Mouse (Mus musculus) right cerebral cortex, postnatal 10 days (tissue): ENCODE results near the gene Tspan5.

Experiments
- DNase-seq, 2 experiments: peaks; one replicate each; pipeline ENCODE4 v3.0.0; 2021; ENCODE audit warnings: low spot score in 2 of 2

The Tspan5 gene

DNA sequence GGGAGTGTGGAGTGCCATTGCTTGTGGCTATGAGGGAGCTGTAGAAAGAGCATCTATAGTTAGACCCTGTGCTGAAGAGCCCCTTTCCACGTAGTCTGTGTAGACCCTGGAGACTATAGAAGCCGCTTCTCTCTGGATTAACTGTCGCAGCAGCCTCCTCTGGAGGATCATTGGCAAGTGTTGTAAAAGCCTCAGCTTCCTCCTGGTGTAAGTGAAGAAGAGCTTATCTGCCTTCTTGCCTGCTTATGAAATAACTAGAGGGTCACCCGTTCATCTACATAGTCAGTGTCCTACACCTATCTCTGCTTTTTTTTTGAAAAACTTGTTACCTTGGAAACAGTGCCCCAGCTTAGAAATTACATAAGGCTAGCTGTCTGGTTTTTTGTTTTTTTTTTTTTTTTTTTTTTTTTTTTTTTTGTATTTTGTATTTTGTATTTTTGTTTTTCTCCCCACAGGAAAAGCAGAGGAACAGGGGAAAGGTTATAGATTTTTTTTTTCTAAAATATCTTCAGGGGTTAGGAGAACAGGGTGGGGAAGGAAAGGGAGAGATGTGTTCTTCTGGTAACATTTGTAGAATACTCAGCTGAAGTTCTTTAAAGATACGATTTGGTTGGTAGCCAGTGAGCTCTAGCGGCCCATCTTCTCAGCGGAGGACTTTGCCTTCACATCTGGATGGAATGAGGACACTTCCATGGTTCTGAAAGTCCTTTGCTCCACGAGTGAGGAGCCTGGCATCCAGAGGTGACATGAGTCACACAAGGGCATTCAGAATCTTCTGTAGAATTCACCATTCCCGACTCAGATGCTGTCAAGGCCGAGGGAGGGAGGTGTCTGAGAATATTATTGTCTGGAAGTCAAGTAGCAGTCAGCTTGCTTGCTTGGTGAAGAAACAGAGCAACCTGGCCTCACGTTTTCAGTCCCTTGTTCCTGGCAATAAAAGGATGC, 62.4 kb downstream of the Tspan5 start:
- no peak for DNase-seq

DNA sequence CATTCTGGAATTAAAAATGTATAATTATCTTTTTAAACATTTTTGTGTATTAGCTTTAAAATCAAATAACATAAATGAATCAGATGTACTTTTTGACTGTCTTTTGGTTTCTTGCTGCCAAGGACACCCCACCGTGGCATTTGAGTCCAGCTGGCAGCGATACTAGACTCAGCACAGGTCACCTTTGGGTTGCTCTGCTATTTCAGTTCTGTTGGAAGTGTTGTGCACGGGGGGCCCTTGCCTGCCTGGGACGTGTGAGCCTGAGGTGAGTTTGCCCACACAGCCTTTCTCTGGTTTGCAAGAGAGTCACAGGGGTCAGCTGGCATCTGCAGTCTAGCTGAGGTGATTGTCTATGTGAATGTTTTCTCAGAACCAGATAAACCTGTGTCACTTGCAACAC, 65.8 kb downstream of the Tspan5 start:
- no peak for DNase-seq

DNA sequence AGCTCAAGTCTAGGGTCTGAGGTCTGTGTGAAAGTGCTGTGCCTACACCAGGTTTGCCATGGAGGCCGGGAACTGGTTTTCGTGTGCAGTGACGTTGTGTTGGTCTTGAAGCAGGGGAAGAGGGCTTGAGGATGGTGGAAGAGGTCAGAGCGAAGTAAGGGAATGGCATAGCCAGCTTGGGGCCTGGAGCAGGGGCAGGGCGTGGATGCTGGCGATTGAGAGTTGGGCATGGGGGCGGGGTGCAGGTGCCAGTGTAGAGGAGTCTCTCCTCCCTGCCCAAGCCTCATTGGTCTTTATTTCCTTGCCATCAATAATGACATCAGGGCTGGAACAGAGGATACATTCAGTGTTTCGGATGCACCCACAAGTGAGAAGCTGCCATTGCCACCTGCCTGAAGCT, 67.5 kb downstream of the Tspan5 start:
- no peak for DNase-seq

DNA sequence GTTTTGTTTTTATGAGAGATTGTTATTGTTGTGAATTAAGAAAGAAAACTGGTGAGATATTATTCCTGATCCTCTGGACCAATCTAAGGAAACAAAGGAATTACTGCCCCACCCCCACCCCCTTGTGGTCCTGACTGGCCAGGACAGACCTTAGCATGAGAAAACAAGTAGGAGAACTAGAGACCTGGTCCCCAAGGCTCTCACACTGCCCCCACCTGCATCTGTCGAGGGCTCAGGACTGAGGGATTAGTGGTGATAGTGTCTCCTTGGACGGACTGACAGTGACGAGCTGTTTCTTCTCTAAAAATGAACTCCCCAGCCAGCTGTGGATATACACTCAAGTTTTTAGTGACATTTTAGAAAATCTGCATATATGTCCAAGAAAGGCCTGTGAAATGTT, 70.6 kb downstream of the Tspan5 start:
- DNase-seq: no peak

DNA sequence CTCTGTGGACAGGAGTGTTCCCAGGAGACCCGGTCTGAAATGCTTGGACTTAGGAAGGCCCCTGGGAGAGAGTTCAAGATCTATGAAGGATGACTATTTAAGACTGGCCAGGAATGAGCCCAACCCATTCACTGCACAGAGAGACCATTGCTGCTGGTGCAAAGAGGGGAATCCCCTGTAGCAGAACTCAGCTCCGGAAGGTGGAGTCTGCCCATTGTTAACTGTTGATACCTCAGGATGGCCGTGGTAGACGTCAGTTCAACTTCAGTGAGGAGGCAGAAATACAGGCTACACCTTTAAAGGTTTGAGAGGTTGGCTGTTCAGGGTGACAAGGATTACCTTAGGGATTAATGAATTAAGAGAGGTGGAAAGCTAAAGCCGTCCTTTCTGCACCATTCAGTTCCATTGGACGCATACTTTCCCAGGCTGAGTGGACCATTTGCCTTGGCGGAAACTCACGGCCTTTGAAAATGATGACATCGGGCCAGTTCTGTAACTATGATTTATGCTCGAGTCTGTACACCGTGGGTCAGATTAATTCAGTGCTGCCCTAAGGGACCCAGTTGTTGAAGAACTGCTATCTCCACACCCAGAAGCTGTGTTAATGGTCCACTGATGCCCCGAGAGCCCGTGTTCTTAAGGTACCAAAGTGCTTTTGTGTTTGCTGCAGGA, 71.3 kb downstream of the Tspan5 start:
- DNase-seq: no peak

DNA sequence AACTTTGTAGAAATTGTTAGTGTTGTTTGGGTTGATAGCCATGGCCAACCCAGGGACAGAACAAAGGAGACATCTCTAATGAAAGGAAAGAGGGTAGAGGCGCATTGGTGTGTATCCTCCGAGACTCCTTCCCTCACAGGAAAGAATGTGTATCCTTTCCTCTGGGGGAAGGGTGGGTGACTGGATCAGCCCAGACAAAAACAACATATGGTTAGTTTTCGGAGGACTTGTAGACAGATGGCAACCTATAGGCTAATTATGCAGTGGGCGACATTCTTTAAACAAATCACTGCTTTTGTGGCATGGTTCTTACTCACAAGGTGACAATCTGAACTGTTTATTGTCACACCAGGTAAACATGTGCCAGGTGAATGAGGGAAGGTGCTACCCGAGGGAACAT, 72.5 kb downstream of the Tspan5 start:
- no peak for DNase-seq

DNA sequence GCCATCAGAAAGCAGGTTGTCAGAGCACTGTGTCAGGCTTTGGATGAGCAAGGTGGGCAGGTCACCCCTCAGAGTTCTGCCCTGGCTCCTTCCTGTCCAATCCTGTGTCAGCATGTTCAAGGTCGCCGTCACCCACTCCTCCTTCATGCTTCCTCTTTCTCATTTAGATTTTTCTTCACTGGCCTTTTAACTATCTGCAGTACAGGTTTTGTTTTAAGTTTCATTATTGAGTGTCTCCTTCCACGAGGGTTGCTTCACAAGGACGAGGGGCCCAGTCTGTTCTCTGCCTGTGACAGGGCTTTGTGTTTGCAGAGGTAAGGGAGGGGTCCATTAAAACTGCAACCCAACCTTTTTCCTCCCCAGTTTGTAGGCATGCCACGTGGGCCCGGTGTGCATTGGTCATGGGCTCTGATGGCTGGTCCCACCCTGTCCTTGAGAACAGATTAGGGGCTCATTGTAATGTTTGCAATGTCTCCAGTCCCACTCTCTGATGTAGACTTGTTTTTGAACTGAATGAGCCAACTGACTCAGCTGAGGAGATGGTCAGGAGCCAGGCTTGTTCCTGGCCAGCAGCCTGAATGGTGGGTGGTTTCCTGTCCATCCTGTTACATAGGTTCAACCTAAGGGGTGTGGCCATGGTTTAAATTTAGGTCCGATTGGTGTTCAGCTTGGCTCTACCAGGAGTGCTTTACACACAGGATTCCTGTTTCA, 73.3 kb downstream of the Tspan5 start:
- DNase-seq: no peak

DNA sequence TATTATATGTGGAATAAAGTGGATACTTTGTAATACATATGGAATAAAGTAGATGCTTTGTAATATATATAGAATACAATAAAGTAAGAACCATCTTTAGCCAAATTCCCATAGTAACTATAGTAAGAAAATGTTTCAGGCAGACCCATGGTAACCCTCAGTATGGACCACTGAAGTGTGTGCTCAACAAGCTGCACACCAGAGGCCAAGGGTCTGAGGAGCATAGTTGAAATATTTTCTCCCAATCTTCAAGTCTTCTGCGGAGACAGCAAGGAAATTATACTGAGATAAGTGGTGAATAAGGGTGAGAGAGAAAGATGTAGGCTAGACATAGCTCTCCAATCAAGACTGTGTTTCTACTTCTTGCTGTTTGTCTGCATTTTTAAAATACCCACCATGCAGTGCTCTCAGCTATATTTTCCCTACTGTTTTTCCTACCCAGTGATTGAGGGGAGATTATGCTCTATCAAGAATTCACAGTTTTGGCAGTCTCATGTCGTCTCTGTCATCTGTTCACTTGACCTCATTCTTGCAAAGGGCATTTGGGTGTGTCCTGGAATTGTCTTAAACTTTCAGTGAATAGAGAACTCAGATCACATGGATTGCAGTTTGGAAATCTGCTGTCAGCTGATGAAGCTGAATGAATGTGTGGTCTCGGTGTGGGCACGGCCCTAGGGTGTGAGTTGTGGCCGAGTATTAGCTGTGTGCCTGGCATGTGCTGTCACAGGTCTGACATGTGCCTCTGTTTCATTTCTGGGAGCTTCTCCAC, 75.1 kb downstream of the Tspan5 start:
- no peak for DNase-seq

DNA sequence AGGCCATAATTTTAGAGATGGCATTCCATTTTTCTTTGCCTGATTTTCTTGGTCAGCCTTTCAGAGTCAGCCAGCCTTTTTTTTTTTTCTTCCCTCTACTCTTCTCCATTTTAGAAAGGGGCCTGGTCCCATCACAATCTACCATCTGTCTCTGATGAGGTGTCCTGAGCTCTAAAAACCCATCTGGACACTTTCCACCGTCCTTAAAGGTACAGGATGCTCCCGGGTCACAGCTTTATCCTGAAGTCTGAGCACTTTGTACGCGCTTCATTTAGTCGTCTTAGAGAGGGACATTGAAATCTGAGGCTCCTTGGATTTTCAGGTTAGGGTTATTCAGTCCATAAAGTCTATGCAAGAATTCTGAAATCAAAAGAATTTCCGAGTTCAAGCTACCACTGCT, 77.9 kb downstream of the Tspan5 start:
- no peak for DNase-seq

DNA sequence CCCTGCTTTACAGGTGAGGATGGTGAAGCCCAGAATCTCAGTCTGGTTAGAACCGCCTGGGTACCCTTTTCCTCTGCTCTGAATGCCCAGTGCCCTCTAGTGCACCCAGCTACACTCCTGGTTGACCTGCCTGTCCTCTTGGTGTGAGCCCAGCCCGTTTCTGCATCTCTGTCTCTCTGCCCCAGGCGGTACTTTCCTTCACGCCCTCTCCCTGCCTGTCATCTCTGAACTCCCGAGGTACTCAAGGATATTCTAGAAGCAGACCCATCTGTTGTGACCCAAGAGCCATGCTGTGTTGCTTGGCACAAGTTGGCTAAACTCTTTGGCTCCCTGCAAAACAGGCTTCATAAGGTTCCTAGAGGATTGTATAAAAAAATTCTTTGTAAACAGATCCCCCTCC, 78.3 kb downstream of the Tspan5 start:
- DNase-seq: no peak

DNA sequence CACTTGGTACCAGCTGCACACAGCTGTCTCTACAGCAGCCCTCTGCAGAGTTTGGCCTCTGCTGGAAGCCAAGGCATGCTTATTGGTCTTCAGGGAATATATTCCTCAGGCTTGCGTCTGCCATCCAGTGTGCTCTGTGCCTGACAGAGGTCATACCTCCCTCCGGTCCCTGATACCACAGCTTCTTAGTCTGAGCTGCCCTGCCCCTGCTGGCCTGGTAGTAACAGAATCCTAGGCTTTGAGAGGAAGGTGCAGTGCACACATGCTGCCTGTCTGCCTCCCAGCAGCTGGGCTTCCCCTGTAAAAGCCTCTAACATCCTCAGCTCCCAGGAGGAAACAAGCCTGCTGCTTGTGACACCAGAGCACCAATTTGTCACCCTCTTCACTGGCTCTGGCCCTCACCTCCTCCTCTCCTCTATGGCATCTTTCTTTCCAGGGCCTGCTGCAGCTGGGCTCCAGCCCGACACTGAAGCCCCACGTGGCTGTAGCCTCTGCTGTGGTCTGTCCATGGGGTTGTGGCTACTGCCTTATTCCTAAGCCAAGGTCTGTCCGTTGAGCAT, 80.0 kb downstream of the Tspan5 start:
- DNase-seq: no peak

DNA sequence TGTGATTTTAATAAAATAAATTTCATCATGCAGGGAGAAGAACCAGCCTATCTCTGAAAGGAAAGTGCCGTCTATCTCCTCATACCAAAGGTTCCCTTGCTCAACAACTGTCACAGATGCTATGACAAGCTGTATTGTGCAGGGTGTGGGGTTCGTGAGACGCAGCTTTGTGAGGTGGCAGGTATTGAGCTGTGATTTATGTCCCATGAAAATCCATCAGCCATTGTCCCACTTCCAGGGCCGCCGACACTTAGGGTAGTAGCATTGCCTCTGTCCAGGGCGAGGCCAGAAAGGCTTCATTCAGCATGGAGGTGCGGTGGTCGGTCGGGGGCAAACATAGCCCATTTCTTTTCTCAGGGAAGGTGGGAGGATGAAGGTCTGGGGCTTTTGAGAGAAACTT, 81.9 kb downstream of the Tspan5 start:
- no peak for DNase-seq

DNA sequence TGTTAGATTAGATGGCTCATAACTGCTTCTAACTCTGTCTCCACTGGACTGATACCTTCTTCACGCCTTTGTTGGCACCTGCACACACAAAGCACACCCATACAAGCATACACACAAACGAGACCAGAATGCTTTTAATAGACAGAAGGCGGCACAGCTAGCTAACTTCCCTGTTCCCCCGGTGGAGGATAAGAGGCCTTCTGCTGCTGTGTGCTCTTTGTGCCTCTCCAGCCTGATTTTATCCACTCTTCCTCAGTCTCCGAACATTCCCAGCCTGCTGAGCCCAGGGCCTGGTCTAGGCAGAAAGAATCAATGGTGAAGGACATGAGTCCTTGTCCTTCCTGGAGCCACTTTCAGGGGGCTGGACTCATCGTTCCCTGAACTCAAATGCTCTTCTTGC, 83.3 kb downstream of the Tspan5 start:
- DNase-seq: no peak

DNA sequence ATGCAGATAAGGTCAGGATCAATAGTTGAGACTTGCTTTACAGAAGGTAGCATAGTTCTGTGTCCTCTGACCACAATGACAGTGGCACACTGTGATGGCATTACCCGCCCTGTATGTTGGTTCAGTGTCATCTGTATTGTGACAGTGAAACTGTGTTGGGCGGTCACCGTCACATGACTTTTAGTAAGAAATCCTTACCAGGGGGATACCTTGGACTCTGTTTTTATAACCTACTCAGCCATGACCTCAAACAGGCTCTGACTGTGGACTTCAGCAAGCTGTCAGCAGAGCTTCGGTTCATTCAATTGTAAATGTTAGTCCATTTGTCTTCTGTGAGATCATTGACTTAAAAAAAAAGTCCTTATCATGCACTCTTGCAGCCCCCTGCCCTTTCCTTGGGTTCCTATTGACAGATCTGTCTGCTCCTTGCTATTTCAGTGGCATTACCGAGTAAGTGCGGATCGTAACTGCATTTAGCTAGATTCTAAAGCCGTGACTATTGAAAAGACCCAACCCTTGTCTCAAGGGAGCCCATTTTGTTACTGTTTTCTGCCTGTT, 84.3 kb downstream of the Tspan5 start:
- DNase-seq: no peak

DNA sequence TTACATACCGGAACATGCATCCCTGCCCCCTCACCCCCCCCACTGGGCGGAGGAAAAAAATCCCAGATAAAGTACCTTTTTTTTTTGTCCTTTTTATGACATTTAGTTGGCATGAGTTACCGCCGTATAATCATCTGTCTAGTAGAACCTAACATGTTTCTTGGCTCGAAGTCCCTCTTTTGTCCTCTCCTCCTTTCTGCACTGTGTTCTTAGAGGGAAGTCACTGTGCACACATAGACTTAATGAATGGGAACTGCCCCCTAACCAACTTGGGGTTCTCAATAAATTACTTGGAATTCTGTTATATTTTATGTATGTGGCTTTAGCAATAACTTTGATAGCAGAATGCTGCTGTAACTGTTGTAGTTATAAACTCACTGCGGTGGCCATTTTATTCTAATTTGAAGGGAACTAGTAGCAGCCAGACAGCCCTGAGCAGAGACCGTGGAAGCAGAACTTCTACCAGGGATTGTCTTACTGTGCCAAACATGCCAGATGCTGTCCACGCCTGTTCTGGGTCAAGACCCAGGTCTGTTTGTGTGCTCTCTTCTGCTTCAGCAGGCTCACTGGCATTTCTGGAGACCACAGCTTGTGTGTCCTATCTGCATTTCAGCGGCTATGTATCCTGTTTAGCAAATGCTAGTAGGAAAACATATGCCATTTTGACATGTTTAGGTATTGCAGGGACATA, 91.0 kb downstream of the Tspan5 start:
- DNase-seq: no peak

DNA sequence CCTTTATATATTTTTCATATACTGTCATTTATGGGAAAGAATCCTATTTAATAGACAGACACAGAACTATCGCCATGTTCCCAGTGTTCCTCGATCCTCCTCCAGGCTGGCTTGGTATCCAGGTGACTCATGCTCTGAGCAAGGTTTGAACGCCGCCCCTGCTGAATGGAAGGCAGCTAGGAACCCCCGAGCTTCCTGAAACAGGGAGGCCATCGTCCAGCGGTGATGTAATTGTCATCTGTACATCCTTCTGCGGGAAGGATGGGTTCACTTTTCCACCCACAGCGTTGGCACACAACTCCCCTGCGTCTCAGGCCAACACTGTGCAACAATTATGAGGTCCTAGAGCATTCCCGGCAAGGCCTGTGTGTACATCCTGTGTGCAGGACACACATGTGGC, 92.2 kb downstream of the Tspan5 start:
- no peak for DNase-seq

DNA sequence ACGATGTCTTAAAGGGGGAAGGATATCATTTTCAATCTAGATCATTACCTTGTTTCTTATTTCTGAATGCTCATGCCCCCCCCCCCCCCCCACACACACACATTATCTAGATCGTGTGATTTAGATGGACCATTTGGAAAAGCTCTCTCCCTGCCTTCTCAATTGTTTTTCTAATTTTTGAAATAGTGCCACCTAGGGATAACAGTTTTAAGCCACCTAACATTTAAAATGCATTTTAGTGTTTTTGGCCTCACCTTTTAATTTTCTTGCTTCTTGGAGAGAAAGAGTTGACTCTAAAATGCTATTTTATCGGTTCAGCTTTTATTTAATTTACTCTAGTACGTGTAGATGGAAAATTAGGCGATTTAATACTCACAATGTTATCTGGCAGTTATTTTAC, 94.9 kb downstream of the Tspan5 start:
- DNase-seq: no peak

DNA sequence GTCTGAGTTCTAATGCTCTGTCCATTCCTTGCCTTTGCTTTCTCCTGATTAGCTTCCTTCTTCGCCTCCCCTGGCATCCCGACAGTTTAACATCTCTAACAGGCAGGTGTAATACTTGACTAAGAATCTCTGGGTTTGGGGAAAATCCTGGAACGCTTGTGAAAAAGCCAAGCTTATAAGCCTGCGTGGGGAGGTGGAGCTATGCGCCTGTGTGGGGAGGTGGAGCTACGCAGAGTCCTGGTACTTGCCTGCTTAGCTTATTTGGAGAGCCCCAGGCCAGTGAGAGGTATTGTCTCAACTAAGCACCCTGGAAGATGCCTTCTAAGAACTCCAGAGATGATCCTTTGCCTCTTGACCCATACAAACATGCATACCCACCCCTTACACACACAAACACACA, 95.7 kb downstream of the Tspan5 start:
- DNase-seq: no peak

DNA sequence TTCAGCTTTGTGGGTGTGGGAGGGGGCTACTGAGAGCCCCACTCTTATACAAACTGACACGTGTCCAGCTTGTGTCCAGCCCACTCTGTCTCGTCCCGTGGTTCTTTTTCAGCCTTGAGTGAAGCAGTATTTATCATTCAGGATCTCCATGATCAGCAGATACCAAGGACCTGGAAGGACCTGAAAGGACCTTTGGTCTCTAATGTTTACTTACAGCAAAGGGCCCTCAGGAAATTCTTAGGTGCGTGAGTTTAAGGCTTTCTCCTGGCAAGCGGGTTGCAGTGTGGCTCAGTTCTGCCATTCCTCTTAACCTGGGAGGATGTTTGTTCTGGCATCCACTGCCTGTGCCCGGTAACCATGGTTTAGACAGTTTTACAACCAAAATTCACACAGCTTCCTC, 97.7 kb downstream of the Tspan5 start:
- DNase-seq: no peak

DNA sequence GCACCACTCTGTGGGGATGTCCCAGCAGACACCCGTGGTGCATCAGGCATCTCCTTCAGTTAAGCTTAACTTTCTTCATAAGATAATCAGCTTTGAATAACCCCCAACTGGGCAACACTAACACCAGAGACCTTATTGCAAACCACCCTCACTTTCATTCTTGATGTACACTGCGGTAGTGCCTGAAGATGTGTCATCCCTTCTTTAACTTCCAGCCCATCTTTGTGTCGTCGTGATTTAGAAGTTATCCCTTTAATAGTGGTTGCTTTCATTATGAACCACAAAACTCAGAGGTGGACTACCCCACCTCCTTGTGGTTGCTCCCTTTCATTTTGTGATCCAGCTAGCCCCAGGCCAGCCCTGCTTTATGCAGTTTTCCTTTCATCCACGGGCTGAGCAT, 99.3 kb downstream of the Tspan5 start:
- no peak for DNase-seq

DNA sequence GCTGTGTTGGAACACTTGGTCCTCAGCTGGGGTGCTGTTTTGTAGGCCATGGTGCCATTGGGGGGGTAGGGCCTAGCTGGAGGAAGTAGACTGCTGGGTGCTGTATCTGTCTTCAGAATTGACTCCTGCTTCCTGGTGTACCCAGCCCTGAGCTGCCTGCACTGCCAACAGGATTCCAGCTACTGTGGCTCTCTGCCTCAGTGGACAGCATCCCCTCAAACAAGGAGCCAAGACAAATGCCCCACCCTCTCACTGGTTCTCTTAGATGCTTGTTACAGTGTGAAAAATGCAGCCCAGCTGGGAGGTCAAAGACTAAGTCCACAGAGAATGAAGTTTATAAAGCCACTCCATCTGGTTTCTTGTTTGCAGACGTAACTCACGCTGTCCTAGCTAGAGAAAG, 101.2 kb downstream of the Tspan5 start:
- DNase-seq: no peak
